Mouse (Mus musculus) stomach, postnatal 0 days (tissue): ENCODE results near the gene Sept6. TPM values are rescaled to one million over a fixed set of nuclear protein-coding genes. Genes with fewer than 3 reads are reported as not detected.

Source experiments
- ATAC-seq: fragments of 200-750 bp; cut with Nextera tagmentation; 2 replicates; pipeline ENCODE4 v1.8.0; 2017; ENCODE audit not compliant: low FRiP score, low TSS enrichment
- DNase-seq: peaks from one replicate; pipeline ENCODE4 v3.0.0-alpha.2; 2016; ENCODE audit warnings: low spot score
- H3K27ac ChIP-seq: fragments of 300-500 bp; sonication (generic); replicated peaks from 2 replicates; pipeline ENCODE4 v1.5.1; 2014; ENCODE audit warnings: mild to moderate bottlenecking, control low read depth
- H3K27me3 ChIP-seq: fragments of 300-500 bp; sonication (generic); 2 replicates; pipeline ENCODE4 v1.6.1; 2014; ENCODE audit warnings: low read length; ENCODE audit not compliant: control insufficient read depth, insufficient read depth
- H3K36me3 ChIP-seq: fragments of 300-500 bp; sonication (generic); 2 replicates; pipeline ENCODE4 v1.6.1; 2014; ENCODE audit warnings: low read length, mixed read lengths; ENCODE audit not compliant: control insufficient read depth, insufficient read depth
- H3K4me1 ChIP-seq: fragments of 300-500 bp; sonication (generic); replicated peaks from 2 replicates; pipeline ENCODE4 v1.6.1; 2014; ENCODE audit warnings: antibody characterized with exemption; ENCODE audit not compliant: control insufficient read depth, insufficient read depth
- H3K4me2 ChIP-seq: fragments of 300-500 bp; sonication (generic); replicated peaks from 2 replicates; pipeline ENCODE4 v1.6.1; 2014; ENCODE audit warnings: low read depth, mild to moderate bottlenecking, control low read depth, moderate library complexity
- H3K4me3 ChIP-seq: fragments of 300-500 bp; sonication (generic); 2 replicates; pipeline ENCODE4 v1.5.1; 2014; ENCODE audit warnings: low read depth, low read length, control low read depth
- H3K9ac ChIP-seq: fragments of 300-500 bp; sonication (generic); 2 replicates; pipeline ENCODE4 v1.6.1; 2014; ENCODE audit warnings: mild to moderate bottlenecking, low read length, control low read depth, mixed read lengths
- H3K9me3 ChIP-seq: fragments of 300-500 bp; sonication (generic); 2 replicates; pipeline ENCODE4 v1.6.1; 2016; ENCODE audit warnings: low read length; ENCODE audit not compliant: control insufficient read depth
- CTCF ChIP-seq: IDR thresholded peaks from 2 replicates; pipeline ENCODE4 v1.5.1; 2016; ENCODE audit warnings: antibody characterized with exemption, low read depth, mild to moderate bottlenecking, moderate library complexity
- EP300 ChIP-seq: optimal IDR thresholded peaks from 2 replicates; pipeline ENCODE3; 2016; ENCODE audit warnings: antibody characterized with exemption
- WGBS: fragments of 180-500 bp; shearing (Covaris S2); extraction: QIAGEN DNeasy Blood & Tissue Kit; methylation state at CpG from one replicate; pipeline ENCODE4 v1.1.7; 2014; 5-methylcytosine and 5-hydroxymethylcytosine counted together
- polyA plus RNA-seq: library from polyadenylated mRNA; unstranded; fragments of >200 nt; fragmentation: Nextera tagmentation; extraction: Ambion mirVana; gene quantifications from 2 replicates; pipeline ENCODE4 v1.2.1, GENCODE M21; 2015

Gene Sept6
- polyA plus RNA-seq, 1 experiment from 2014 or later: 8.1 TPM

DNA sequence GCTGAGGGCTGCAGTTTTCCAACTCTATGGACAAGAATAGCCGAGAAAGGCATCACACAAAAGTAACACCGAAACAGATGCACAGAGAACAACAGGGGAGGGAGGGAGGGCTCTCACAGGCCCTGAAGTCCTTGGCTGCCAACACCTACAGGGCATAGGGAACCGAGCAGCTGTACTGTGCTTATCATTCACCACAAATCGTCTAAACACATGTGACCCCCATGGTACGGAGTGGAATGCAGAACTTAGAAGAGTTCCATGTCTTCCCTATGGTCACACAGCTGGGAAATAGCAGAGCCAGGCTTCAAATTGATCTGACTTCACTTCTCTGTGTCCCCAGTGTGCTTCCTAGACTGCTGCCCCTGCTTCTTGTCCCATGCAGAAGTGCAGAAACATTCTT, 22.3 kb upstream of the Sept6 start:
- Histone ChIP-seq H3K4me1 (no peaks in the 10 kb centered on the region), H3K4me3 (no peak overlapping the region), H3K9ac (no peak overlapping the region), H3K36me3 (no peaks in the 10 kb centered on the region), H3K27me3 (no peaks in the 10 kb centered on the region), H3K4me2 (no peak overlapping the region), H3K27ac (no peak overlapping the region), H3K9me3 (no peaks in the 10 kb centered on the region)
- 71% methylated on average over 5 of the region's 5 CpGs for WGBS
- DNase-seq (no peak), ATAC-seq (no peak)
- TF ChIP-seq CTCF (no peak), EP300 (no peak)

DNA sequence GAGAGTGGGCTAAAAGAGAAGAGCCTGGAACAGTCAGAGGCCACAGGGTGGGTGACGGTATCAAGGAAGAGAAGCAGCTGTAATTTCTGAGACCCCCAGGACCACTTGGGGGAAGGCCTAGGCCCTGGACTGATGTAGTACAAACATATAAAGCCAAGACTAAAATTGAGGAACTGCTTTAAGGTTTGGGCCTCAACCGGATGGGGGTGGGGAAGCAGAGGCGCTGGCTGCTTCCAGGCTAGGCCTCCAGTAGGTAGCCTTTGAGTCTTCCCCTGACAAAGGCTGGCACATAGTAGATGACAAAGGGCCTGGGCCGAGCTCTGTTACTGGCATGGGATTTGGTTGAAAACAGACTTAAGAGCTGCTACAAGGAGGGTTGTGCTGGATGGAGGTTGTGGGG, 555 bp downstream of the Sept6 start:
- Histone ChIP-seq H3K27me3 (no peaks in the 10 kb centered on the region), H3K9ac (no peak overlapping the region), H3K4me2 (no peak overlapping the region), H3K27ac (no peak overlapping the region), H3K4me3 (no peak overlapping the region), H3K36me3 (no peaks in the 10 kb centered on the region), H3K9me3 (no peaks in the 10 kb centered on the region), H3K4me1 (no peaks in the 10 kb centered on the region)
- no peak for TF ChIP-seq EP300
- TF ChIP-seq CTCF: no peak
- ATAC-seq: no peak
- 82% methylated on average over 4 of the region's 4 CpGs for WGBS
- no peak for DNase-seq

DNA sequence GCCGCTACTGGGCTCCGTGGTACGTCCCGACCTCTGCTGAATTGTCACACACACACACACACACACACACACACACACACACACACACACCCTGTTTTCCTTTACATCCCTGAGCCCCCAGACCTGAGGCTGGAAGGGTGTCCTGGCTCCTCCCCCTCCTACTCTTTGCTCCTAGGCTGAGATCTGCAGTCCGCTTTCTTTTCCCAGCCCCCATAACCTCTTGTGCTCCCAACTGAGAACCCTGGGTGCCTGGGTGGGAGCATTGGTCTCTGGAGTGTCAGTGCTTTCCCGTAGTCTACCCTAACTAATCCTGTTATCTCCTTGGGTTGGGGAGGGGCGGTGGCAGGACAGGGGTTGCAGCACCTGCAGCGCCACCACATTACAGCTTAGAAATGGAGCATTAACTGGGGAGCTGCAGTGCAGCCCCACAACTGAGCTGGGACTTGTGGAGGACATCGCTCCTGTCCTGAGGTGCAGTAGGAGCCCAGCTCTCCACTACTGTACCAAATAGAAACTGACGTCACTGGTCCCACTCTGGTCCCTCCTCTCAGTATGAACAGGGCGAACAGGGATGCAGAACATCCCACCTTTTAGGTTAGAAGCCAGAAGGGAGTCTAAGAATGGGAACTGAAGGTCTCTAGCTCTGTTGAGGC, 1.7 kb downstream of the Sept6 start:
- H3K27ac ChIP-seq: no peak overlapping the region
- TF ChIP-seq CTCF (no peak; the same call in 1 of the 2 replicates), EP300 (no peak)
- ATAC-seq: 0 out of 2 replicates have a peak, but pooled peaks have one; percentile 22
- H3K9me3 ChIP-seq: no peaks in the 10 kb centered on the region
- peak overlapping the region; percentile 66 for H3K4me2 ChIP-seq
- DNase-seq: no peak
- no peak overlapping the region for H3K9ac ChIP-seq
- no peaks in the 10 kb centered on the region for H3K27me3 ChIP-seq
- no peaks in the 10 kb centered on the region for H3K36me3 ChIP-seq
- H3K4me1 ChIP-seq: no peaks in the 10 kb centered on the region
- peak overlapping the region; percentile 52 for H3K4me3 ChIP-seq
- 20% methylated on average over 7 of the region's 11 CpGs for WGBS

DNA sequence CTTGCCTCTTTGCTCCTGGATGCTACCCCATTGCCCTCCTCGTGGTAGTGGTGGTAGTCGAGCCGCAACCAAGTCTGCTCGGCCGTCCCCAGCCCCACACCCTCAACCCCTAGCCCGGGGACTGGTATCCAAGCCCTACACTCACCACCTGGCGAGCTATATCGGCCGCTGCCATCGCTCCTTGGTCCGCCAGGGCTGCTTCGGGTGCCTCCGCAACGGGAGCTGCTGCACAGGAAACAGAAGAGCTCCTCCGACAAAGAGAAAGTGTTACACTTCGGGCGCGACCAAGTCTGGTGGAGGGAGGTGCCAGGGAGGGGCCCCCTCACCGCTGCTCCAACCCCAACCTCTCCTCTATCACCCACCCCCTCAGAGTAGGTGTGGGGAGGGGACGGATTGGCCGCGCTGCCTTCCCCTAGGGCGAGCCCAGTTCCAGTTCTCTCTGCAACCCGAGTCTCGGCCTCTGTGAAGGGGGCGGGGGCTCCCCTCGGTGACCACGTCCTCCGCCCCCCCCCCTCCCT, 2.3 kb downstream of the Sept6 start:
- 10% methylated on average over 19 of the region's 29 CpGs for WGBS
- Histone ChIP-seq H3K9ac (peak overlapping the region; percentile 47), H3K4me1 (no peaks in the 10 kb centered on the region), H3K27me3 (no peaks in the 10 kb centered on the region), H3K27ac (peak overlapping the region; percentile 40; the same call in 1 of the 2 replicates), H3K36me3 (no peaks in the 10 kb centered on the region), H3K9me3 (no peaks in the 10 kb centered on the region), H3K4me2 (peak overlapping the region; percentile 66), H3K4me3 (peak overlapping the region; percentile 52)
- ATAC-seq: peak; percentile 92
- DNase-seq: peak; percentile 74
- TF ChIP-seq CTCF (0 out of 2 replicates have a peak, but pooled peaks have one; percentile 1), EP300 (no peak)

DNA sequence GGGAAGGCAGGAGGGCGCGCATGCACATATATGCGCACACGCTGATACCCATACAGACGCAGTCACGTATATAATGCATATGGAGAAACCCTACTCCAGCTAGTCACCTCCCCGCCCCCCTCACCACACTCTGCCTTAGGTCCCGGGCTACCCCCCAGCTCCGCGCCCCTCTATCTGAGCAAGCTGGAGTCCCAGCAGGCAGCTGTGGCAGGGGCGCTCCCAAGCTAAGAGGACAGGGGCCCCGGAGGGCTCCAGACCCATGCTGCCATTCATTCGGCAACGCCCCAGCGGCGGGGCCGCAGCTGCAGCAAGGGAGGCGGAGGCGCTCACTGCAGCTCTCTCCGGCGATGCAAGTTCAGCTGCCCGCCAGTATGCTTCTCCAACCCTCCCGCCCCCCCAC, 2.8 kb downstream of the Sept6 start:
- H3K4me2 ChIP-seq: peak overlapping the region; percentile 66
- H3K4me3 ChIP-seq: peak overlapping the region; percentile 52
- DNase-seq (peak; percentile 29), ATAC-seq (peak; percentile 29)
- WGBS: 16% methylated on average over 15 of the region's 23 CpGs
- H3K27ac ChIP-seq: no peak overlapping the region
- peak overlapping the region; percentile 47 for H3K9ac ChIP-seq
- H3K9me3 ChIP-seq: no peaks in the 10 kb centered on the region
- no peaks in the 10 kb centered on the region for H3K27me3 ChIP-seq
- no peaks in the 10 kb centered on the region for H3K36me3 ChIP-seq
- TF ChIP-seq EP300 (no peak), CTCF (no peak)
- H3K4me1 ChIP-seq: no peaks in the 10 kb centered on the region

DNA sequence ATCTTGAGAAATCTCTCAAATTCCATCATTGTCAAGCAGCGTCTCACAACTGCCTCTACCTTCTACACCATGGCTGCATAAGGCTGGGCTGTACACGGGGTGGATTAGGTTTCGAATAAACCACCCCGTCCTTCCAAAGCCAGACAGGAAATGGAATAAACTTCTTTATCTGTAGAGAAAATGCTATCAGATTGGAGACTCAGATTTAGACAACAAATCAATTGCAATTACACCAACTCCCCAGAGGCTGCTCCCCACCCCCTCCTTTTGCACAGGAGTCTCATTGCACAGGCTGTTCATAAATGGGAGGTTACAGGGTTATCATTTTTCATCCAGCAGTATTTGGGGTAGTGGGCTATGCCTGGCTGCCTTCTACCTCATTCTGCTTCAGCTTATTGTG, 3.7 kb downstream of the Sept6 start:
- Histone ChIP-seq H3K4me2 (peak overlapping the region; percentile 66; the same call in 1 of the 2 replicates), H3K9ac (no peak overlapping the region), H3K4me3 (no peak overlapping the region; the same call in 1 of the 2 replicates), H3K27me3 (no peaks in the 10 kb centered on the region), H3K36me3 (no peaks in the 10 kb centered on the region), H3K9me3 (no peaks in the 10 kb centered on the region), H3K4me1 (no peaks in the 10 kb centered on the region), H3K27ac (no peak overlapping the region)
- TF ChIP-seq CTCF: no peak
- TF ChIP-seq EP300: no peak
- WGBS: 51% methylated on average over 4 of the region's 4 CpGs
- ATAC-seq: no peak
- DNase-seq: no peak
